Mouse (Mus musculus) thymus, adult 2 months (tissue): Measurements from ENCODE around the gene Efhd2.

ENCODE experiments used
- CTCF ChIP-seq: fragments of 200-500 bp; IDR thresholded peaks from 2 replicates; pipeline ENCODE4 v1.5.1; 2012; ENCODE audit warnings: mild to moderate bottlenecking, control low read depth, low read length, moderate library complexity, borderline replicate concordance; ENCODE audit not compliant: control insufficient read depth, poor library complexity, insufficient read depth; ENCODE audit errors: extremely low read depth
- POLR2A ChIP-seq: fragments of 200-500 bp; IDR thresholded peaks from 2 replicates; pipeline ENCODE4 v1.6.1; 2012; ENCODE audit warnings: mild to moderate bottlenecking, low read length, control low read depth, moderate library complexity; ENCODE audit not compliant: control insufficient read depth, poor library complexity, insufficient read depth; ENCODE audit errors: extremely low read depth

GRCm38 (mm10) chr4:141868051-141868450 is 6.7 kb downstream of the Efhd2 start:
- TF ChIP-seq CTCF (no peak), POLR2A (no peak)
